Mouse (Mus musculus): ENCODE results near the gene Gng7.

Gng7 gene

GRCm38 (mm10) chr10:80901409-80902272 lies 113.1 kb downstream of the Gng7 start:
- DNase-seq (ENCODE audit: low spot score in 2 of 2): no peak

DNA sequence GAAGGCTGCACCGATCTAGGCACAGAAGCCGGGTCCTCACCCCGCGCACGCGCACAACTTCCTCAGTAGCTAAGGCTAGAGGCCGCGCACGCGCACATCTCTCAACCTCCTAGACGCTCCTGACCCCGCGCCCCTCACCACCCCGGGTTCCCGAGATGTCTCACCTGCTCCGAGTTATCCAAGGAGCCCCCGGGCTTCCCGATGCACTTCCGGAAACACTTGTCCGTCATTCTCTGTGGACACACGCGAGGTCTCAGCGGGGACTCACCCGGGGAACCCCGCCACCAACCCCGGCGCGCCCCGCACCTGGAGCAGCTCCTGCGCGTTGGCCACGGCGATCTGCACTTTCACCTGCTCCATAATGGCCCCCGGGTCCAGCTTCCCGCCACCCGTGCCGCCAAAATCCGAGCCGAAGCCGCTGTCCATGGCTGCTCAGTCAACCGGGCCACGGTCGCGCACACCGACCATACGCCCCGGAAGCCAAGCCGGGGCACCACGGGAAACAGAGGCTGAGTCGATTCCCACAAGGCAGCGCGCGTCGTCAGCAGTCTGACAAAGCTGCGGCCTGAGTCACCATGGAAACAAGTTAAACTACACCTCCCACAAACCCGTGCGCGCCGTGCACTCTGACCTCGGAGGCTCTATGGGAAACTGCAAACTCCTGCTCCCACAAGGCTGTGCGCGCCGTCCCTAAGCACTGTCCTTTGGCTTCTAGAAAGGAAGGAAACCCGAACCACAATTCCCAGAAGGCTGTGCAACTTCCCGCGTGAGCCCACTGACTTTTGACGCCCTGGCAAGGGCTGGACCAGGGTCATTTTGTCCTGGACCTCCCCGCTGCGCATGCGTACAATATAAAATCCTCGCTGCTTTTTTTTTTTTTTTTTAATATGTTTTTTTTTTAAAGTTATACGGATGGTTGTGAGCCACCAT lies 114.2 kb downstream of the Gng7 start, which contains the start of gene Timm13:
TSS of gene Timm13 (minus strand) at position 652 of the 930 bp plus-strand sequence.
- peak; percentile 98 to 99 for DNase-seq (ENCODE audit: low spot score in 2 of 2)

DNA sequence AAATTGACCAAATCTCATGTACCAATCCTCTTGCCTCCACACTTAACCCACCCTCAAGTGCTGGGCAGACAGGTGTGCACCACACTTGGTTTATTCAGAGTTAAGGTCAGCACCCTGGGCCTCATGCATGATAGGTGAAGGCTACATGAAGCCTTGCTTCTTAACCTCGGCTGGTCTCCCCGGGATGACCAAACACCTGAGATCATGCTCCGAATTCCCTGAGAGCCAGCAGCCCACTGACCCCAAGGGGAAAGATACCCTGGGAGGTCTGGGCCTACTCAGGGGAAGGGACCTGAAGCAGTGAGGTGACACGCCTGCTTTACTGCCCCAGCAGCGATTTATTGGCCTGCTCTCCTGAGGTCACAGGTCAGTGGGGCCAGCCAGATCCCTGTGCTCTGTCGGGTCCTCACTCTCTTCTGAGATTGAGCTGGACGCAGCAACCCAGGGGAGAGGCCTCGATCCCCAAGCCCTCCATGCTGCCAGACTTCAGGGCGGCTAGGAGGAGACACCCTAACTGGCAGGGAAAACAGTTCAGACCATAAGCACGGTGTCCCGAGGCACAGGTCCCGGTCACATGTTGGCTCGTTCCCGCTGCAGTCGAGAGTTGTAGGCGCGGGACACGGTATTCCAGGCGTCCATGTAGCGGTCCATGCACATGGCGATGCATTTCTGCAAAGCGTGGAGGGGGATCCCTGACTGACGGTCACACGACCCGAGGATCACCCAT lies 115.0 kb downstream of the Gng7 start:
- no peak for DNase-seq (ENCODE audit: low spot score in 2 of 2)

DNA sequence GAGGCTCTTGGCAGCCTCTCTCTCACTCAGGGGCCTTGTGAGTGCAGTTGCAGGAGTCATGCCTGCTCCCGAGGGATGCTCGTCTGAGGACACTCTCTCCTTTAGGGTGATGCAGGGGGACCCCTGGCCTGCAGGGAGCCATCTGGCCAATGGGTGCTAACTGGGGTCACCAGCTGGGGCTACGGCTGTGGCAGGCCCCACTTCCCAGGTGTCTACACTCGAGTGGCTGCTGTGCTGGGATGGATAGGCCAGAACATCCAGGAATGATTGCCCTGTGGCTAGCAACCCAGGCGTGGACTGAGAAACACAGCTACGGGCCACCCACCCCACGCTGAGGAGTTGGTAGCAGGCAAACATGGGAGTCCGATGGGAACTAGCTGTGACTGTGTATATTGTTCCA lies 115.7 kb downstream of the Gng7 start:
- DNase-seq (ENCODE audit: low spot score in 2 of 2): no peak

All from frontal cortex, postnatal 10 days (tissue).